Mouse (Mus musculus): ENCODE data around the gene Ak5. TPM values are rescaled to one million over a fixed set of nuclear protein-coding genes. Genes with fewer than 3 reads are reported as not detected.

Gene Ak5
- polyA plus RNA-seq, 1 experiment: 1.4 TPM

GRCm38 (mm10) chr3:152438068-152438467 is 230.1 kb downstream of the Ak5 start:
- no peak overlapping the region for H3K4me3 ChIP-seq (ENCODE audit: control insufficient read depth, low read depth, low read length)
- H3K4me1 ChIP-seq (ENCODE audit: control insufficient read depth, insufficient read depth, low read length): no peaks in the 10 kb centered on the region
- H3K36me3 ChIP-seq (ENCODE audit: control insufficient read depth, insufficient read depth, low read length): no peaks in the 10 kb centered on the region; the same call in 1 of the 2 replicates
- H3K27me3 ChIP-seq (ENCODE audit: control insufficient read depth, insufficient read depth, low read length): no peaks in the 10 kb centered on the region
- TF ChIP-seq POLR2A (IDR thresholded peaks at IDR 0.05; ENCODE audit: control insufficient read depth, low read depth, low read length): no peak
- TF ChIP-seq CTCF (IDR thresholded peaks at IDR 0.05; ENCODE audit: control insufficient read depth, insufficient read depth, insufficient replicate concordance, low read depth, low read length): no peak
- no peak overlapping the region for H3K27ac ChIP-seq (ENCODE audit: control insufficient read depth, insufficient read depth, low read depth, low read length)

- H3K27ac ChIP-seq (ENCODE audit: control insufficient read depth, insufficient read depth, low read depth, low read length): no peak overlapping the region
- no peaks in the 10 kb centered on the region for H3K27me3 ChIP-seq (ENCODE audit: control insufficient read depth, insufficient read depth, low read length)
- TF ChIP-seq CTCF (IDR thresholded peaks at IDR 0.05; ENCODE audit: control insufficient read depth, insufficient read depth, insufficient replicate concordance, low read depth, low read length) (no peak), POLR2A (IDR thresholded peaks at IDR 0.05; ENCODE audit: control insufficient read depth, low read depth, low read length) (no peak)
- no peaks in the 10 kb centered on the region for H3K4me1 ChIP-seq (ENCODE audit: control insufficient read depth, insufficient read depth, low read length)
- H3K36me3 ChIP-seq (ENCODE audit: control insufficient read depth, insufficient read depth, low read length): no peaks in the 10 kb centered on the region
- H3K4me3 ChIP-seq (ENCODE audit: control insufficient read depth, low read depth, low read length): no peak overlapping the region
These were observed 232.6 kb downstream of the Ak5 start for GRCm38 (mm10) chr3:152435590-152435989.

GRCm38 (mm10) chr3:152432677-152433076 is 235.5 kb downstream of the Ak5 start:
- Histone ChIP-seq H3K4me3 (ENCODE audit: control insufficient read depth, low read depth, low read length) (no peak overlapping the region), H3K36me3 (ENCODE audit: control insufficient read depth, insufficient read depth, low read length) (peaks cover 4% of the 10 kb centered on the region), H3K27ac (ENCODE audit: control insufficient read depth, insufficient read depth, low read depth, low read length) (no peak overlapping the region), H3K4me1 (ENCODE audit: control insufficient read depth, insufficient read depth, low read length) (no peaks in the 10 kb centered on the region), H3K27me3 (ENCODE audit: control insufficient read depth, insufficient read depth, low read length) (no peaks in the 10 kb centered on the region)
- no peak for TF ChIP-seq CTCF (IDR thresholded peaks at IDR 0.05; ENCODE audit: control insufficient read depth, insufficient read depth, insufficient replicate concordance, low read depth, low read length)
- TF ChIP-seq POLR2A (IDR thresholded peaks at IDR 0.05; ENCODE audit: control insufficient read depth, low read depth, low read length): no peak

- Histone ChIP-seq H3K27me3 (ENCODE audit: control insufficient read depth, insufficient read depth, low read length) (no peaks in the 10 kb centered on the region), H3K4me1 (ENCODE audit: control insufficient read depth, insufficient read depth, low read length) (no peaks in the 10 kb centered on the region), H3K36me3 (ENCODE audit: control insufficient read depth, insufficient read depth, low read length) (peaks cover 6% of the 10 kb centered on the region), H3K4me3 (ENCODE audit: control insufficient read depth, low read depth, low read length) (no peak overlapping the region), H3K27ac (ENCODE audit: control insufficient read depth, insufficient read depth, low read depth, low read length) (no peak overlapping the region)
- TF ChIP-seq POLR2A (IDR thresholded peaks at IDR 0.05; ENCODE audit: control insufficient read depth, low read depth, low read length): no peak
- TF ChIP-seq CTCF (IDR thresholded peaks at IDR 0.05; ENCODE audit: control insufficient read depth, insufficient read depth, insufficient replicate concordance, low read depth, low read length): no peak
These were observed 239.2 kb downstream of the Ak5 start for GRCm38 (mm10) chr3:152428925-152429324.

Other genes with a start within 250 kb of the Ak5 start
- gene Pigk, start 45.7 kb upstream of the Ak5 start, polyA plus RNA-seq (2012; rRNA removed): 23.9 and 34.6 TPM in 2 replicates

Measured in testis, adult 2 months (tissue).